Mouse (Mus musculus): ENCODE measurements at regions not wholly inside any gene's neighbourhood (a gene's known extent, or its start where the extent isn't known, plus 50 kb on each side); places are given as distances from the start of the nearest gene placed in this dataset.

- TF ChIP-seq CTCF (IDR thresholded peaks at IDR 0.05; ENCODE audit: borderline replicate concordance, extremely low read depth, insufficient read depth, insufficient read length) (no peak), POLR2A (IDR thresholded peaks at IDR 0.05; ENCODE audit: borderline replicate concordance, extremely low read depth, insufficient read depth, insufficient read length, poor library complexity, severe bottlenecking) (no peak)
Measured at GRCm38 (mm10) chr5:90160281-90160680, 63.5 kb downstream of the Cox18 start.
